Mouse (Mus musculus) embryo, embryonic 9.5 days (tissue): ENCODE results near the gene Eif2ak3.

Experiments
- DNase-seq: peaks from one replicate; pipeline ENCODE4 v3.0.0-alpha.2; 2017; ENCODE audit errors: extremely low spot score

The Eif2ak3 gene

DNA sequence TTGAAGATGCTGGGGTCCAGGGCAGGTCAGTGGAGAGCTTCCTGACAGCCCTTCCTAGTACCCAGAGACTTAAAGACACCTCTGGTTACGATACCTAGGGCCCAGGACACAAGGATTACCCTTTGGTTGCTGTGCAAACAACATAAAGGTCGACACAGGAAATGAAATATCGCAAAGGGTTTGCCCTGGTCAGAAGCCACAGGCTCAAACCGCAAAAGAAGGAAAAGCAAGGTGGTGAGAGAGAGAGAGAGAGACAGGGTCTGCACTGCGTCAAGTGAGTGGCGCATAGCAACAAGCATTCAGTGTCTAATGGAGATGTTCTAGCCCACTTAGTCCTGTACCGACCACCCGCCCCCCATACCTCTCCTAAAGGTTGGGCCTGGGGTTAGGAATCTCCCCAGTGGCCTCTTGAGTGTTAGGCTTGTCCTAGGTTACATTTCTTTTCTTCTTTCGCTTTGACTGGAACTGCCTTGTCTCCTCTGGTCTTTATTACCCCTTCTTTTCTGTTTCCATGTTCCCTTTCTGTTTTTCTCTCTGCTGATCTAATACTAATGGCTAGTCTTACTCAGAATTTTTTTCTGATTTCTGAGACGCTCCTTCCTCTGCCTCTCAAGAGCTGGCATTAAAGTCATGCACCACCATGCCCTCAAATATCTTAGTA lies 13.0 kb upstream of the Eif2ak3 start:
- no peak for DNase-seq

DNA sequence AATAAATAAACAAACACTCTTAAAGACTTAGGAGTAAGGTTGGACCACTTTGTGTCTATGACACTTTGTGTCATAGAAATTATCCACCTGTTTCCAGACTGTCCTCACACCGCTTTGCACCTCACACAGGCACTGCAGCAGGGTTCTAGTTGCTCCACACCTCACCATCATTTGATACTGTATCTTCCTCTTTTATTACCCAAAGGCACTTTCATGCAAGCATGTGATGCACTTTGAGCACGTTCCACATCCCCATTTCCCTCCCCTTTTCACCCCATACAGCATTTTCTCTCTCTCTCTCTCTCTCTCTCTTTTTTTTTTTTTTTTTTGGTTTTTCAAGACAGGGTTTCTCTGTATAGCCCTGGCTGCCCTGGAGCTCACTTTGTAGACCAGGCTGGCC lies 7.0 kb upstream of the Eif2ak3 start:
- DNase-seq: no peak

DNA sequence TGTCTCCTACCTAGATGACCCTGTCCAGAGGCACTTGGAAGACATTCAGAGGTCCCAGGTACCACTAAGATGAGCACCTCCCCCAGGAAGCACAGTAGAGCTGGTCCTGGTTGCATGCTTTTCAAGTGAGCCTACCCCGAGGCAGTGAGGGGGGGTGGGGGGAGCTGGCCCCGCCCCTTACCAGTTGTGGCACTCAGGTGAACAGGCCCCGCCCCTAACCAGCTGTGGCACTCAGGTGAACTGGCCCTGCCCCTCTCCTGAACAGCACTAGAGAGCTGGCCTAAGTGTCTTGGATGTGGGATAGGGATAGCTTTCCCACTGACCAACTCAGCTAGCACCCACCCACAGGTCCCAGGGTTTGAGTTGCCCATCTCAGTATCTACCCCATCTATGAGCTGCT lies 5.8 kb upstream of the Eif2ak3 start:
- no peak for DNase-seq

DNA sequence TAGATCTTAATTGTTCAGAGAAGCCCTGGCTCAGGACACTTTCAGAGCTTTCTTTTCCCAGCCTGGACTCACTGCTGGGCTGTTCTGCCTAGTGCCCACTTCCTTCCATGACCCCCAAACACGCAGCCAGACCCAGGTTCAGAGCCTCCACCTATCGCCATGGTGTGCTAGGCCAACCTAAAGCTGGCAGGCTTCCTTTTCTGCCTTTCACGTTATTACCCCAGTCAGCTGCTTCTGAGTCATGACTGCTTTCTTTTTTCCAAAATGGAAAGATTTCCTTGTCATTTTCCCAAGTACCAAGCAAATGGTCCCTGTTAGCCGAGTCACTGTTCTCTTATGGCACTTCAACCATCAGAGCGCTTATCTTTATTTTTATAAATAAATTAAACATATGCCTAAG lies 4.0 kb upstream of the Eif2ak3 start:
- DNase-seq: no peak

DNA sequence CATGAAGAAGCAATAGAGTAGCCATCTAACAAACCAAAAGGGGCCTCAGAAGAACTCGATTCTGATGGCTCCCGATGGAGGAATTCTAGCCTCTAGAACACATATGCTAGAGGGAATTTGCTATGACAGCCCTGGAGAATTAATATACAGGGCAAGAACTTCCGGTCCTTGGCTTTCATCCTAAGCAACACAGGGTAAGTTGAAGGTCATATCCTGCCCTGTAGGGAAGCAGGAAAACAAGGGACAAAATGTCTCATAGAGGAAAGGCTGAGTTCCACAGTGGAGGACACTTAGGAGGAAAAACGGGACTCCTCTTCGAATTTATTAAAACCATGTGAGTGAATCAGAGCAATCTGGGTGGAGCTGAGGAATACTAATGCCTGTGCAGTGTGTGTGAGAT lies 1.3 kb upstream of the Eif2ak3 start:
- DNase-seq: peak; percentile 1

DNA sequence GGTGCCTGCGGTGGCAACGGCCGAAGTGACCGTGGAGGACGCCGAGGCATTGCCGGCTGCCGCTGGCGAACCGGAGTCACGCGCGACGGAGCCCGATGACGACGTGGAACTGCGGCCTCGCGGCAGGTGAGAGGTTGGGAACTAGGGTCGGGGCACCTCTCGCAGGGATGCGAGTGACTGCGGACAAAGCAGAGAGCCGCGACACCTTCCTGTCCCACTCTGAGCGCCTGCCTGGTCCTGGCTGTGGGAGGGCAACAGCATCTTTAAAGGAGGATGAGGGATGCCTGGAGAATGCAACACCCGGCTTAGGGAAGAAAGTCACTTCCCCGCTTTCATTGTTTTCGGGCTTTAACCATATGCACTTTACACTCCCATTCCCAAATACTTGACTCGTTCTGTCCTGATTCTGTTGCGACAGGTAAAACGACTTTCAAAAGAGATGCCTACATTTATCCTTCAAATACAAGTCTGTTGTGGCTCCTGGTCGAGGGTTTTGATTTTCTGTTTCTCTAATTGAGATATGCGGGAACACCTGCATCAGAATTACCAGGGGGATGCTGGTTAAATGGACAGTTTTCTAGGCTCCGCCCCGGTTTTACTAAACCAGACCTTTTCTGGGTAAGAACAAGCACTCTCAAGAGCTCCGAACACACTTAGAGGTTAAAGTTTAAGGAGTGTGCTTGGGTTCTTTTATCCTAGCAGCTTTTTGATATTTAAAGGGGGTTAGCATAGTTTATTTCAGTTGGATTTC lies 756 bp downstream of the Eif2ak3 start:
- no peak for DNase-seq

DNA sequence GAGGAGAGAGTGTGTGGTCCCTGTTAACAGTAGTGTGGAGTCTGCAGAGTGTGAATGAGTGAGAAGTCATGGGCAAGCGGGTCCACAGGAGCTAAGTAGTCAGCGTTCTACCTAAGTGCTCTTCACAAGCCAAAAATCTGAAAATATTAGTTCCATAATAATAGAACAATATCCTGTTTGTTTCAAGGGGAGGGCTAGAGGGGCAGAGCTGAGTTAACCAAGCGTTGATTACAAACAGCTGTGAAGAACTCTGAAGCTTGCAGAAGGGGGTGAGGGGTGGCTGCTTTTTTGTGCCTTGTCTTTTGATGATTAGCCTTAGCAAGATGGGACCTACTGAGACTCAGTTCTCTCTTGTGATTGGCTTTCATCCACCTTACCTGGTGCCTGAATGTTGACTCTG lies 3.1 kb downstream of the Eif2ak3 start:
- peak; percentile 5 for DNase-seq

DNA sequence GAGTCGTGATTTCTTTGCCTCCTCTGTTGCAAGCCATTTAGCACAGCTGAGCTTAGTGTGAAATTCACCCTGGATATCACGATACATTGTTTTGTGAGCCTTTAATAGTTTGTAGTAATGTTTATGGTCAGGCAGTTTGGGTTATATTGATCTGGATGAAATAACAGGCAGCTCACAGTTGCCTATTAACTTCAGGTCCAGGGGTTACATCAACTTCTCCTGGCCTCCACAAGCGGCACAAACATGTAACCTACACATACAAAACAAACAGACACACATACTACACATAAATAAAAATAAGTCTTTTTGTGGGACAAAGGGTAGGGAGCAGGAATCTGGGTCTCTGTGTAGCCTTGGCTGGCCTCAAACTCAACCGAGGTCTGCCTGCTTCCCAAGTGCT lies 9.1 kb downstream of the Eif2ak3 start:
- no peak for DNase-seq

DNA sequence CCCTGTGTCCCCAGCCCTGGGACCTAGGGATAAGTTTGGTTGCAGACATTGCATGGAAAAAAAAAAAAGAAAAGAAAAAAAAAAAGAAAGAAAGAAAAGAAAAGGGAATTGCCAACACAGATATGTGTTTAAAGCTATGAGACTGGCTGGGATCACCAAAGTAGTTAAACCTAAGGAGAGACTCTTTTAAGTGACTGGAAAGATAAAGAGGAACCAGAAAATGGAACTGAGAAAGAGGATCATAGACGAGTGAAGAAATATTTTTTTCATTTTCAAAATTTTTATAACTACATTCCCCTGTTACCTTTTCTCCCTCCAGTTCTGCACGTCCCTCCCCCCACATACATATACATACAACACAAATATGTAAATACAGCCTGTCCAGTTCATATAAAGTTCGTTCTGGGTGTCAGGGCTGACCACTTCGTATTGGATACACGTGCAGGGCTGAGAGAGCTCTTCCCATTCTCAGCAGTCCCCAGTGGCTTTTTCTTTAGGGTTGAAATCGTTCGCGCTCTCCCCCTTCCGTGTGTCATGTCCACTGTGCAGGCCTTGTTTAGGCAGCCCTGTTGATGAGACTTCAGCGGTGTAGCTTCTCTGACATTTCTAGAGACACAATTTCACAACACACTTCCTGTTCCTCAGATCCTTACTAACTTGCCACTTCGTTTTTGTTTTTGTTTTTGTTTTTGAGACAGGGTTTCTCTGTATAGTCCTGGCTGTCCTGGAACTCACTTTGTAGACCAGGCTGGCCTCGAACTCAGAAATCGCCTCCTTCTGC lies 11.4 kb downstream of the Eif2ak3 start:
- DNase-seq: no peak

DNA sequence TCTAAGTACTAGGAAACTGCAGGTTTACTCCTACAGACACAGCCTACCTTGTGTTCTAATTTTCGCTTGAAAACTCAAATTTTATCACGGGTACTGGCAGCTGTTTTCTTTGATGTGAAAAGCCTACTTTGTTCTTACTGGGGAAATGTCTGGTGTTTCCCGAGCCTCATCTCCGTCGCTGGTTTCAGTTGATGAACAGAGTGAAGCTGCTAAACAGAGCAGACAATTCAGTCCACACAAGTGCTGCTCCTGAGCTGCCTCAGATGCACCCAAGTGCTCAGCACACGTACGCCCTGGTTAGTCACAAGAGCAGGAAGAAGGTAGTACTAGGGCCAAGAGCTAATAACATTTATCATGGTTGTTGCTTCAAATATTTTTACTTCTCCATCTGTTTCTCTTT lies 18.4 kb downstream of the Eif2ak3 start:
- no peak for DNase-seq

DNA sequence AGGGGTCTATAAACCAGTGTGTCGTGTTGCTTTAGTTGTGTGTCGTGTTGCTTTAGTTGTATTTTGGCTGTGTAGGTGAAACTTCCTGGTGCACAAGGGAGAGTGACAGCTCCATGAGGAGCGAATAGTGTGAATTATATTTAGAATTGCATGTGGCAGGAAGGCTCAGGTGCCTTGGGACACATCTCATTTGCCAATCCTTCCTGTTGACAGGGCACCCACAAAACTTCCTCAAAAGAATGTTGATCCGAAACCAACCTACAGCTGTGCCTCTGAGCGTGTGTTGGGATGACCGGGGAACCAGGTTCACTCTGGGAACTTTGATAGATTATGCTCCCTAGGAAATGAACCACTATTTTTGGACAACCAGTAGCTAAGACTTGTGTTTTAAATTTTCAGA lies 20.0 kb downstream of the Eif2ak3 start:
- no peak for DNase-seq

DNA sequence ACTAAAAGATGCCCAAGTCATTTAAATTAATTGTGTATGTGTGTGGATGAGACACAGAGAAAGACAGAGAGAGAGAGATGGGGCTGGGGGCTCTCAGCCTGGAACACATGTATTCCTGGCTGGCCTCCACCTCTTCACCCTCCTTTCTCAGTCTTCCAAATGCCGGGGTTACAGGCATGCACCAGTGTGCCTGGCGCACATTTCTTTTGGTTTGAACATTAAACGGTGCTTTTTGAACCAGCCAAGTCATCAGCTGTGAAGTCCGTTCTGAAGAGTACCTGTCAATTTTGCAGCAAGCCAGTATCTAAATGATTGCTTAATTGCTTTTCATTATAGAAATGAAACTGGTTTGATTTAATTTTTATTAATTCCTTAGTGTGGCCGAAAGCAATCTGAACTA lies 22.4 kb downstream of the Eif2ak3 start:
- DNase-seq: no peak

DNA sequence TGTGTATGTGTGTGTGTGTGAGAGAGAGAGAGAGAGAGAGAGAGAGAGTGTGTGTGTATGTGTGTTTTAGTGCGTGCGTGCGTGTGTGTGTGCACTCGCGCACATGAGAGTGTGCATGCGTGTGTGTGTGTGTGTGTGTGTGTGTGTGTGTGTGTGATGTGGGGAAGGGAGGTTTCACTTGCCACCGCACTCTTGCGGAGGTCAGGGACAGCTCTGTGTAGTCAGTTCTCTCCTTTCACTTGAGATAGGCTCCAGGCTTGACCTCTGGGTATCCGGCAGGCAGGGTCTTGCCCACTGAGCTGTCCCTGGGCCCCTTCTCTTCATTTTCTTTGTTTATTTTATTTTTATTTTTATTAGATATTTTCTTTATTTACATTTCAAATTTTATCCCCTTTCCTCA lies 23.0 kb downstream of the Eif2ak3 start:
- no peak for DNase-seq

DNA sequence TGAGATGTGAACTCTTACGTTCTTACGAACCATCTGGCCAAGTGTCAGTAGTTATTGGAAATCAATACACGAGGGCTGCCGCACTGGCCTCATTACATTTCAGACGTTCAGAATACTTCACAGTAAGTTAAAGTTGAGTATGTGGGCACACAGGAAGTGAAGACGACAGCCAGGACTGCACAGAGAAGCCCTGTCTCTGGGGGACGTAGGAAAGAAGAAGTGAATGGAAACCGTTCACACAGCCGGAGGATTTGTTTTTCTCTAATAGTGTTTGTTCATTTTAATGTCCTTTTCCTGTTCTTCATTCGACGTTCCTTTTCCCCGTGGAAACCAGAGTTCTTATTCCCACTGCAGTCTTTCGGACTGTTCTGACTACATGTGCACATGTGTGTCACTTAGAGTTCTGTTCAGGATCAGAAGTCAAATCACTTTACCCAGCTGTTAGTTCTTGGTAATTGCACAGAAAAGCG lies 27.2 kb downstream of the Eif2ak3 start:
- DNase-seq: no peak

DNA sequence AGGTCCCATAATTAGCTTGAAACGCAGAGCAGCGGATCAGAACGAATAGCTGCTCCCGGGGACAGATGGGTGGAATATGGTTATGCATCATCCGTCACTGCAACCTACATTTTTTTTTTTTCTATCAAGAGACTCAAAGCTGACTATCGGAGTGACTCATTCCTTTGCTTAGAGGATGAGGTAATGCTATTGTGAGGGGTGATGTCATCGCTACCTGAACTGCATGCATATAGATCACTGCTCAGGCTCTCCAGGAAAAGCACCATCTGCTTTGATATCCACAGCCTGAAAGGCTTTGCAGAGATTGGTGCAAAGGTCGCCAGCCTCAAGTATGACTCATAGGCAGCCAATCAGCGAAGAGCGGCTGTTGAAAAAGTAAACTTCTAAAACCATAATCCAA lies 27.8 kb downstream of the Eif2ak3 start:
- no peak for DNase-seq

DNA sequence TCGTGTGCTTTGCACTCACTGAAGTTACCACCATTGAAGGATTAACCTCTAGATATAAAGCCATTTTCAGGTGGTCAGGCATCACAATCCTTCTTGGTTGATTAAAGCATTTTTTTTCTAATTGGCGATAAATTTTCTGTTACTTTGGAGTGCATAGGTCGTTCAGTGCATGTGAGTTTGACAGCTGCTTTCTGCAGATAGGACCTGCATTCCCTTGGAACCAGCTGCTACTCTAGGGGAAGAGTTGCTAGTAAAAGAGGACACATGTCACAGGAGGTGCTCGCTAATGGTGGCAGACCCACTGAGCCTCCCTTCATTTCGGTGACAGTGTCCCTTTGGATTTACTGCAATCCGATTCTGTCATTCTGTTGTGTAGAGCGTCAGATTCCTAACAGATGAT lies 28.3 kb downstream of the Eif2ak3 start:
- no peak for DNase-seq

DNA sequence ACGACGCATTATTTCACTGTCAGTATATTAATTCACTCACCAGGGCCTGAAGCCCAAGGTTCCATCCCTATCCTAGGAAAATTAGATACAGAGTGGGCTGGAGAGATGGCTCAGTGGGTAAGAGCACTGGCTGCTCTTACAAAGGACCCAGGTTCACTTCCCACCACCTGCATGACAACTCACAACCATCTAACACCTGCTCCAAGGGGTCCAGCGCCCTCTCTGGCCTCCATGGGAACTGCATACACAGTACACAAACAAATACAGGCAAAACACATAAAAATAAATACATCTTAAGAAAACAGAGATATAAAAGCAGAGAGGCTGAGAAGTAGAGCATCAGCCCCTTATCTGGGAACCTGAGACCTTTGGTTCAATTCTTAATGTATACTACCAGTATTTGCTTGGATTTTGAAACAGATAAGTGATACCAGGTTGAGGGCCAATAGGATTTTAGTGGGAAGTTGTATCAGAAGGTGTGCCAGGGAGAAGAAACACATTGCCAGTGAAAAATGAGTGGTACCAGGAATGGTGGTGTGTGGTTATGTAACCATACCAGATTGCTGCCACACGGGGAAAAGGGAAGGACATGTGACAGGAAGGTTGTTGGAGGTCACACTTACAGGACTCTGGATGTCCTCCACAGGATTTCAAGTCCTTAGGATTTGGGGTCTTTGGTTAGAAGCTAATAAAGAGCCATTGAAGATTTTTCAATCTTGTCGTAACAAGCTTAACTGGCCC lies 29.9 kb downstream of the Eif2ak3 start:
- no peak for DNase-seq

DNA sequence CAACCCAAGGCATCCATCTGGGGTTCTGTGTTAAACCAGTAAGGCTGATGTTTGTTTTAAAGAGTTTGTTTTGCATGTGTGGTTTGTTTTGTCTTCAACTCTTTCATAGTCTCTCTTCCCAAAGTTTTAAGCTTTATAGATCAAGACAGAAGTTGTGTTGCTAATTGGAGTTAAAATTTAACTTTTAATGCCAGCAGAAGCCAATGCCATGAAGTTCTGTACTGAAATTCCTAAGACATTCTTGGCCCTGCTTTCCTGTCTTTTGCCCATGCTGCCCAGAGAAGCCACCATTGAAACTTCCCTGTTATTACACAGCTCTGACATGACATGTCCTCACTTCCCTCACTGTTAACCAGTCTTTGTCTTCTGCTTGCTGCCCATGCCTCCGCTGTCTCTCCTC lies 30.7 kb downstream of the Eif2ak3 start:
- DNase-seq: no peak

DNA sequence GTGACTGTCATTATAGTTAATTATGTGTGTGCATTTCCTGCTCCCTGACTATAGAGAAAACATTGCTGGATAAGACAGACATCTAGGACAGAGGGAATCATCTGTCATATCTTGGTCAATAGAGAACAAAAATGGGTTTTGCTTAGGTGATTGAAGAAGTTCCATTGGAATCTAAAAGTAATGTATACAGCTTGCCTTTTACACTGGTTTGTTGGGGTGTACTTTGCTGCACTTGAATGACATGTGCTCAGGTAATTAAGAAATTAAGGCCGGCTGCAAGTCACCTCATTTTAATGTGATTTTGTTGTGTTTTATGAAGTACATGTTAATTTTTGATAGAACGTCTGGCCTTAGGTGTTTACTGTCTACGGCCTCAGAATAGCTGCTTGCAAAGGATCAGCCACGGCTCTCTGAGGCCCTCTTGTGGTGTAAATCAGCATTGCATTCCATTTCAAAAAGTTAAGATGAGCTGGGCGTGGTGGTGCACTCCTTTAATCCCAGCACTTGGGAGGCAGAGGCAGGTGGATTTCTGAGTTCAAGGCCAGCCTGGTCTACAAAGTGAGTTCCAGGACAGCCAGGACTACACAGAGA lies 36.5 kb downstream of the Eif2ak3 start:
- peak; percentile 76 for DNase-seq

DNA sequence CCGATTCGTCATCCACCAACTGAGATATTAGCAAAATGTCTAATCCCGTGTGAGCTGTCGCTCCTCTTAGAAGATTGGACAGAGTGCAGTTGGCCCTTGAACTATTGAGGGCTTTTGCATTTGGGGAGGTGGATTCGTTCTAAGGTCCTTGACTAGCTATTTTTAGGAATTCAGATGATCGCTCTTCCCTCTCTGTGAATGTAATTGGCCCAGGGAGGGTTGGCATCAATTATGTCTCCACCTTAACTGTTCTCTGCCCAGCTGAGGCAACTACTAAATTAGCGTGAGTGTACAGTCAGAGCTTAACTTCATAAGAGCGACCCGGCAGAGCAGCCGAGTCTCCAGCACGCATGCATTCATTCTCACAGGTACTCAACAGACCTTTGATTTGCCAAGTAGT lies 43.7 kb downstream of the Eif2ak3 start:
- DNase-seq: no peak

DNA sequence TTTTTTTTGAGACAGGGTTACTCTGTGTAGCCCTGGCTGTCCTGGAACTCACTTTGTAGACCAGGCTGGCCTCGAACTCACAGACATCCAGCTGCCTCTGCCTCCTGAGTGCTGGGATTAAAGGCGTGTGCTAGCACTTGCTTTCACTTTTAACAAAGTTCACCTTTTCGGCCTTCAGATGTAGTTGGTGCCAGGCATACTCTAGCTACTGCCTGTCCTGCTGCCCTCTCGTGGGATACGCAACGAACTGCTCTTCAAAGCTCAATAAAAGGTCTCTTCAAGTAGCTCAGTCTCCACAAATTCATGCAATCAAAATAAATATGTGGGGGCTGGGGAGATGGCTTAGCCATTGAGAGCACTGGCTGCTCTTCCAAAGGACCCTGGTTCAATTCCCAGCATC lies 53.9 kb downstream of the Eif2ak3 start:
- DNase-seq: no peak

DNA sequence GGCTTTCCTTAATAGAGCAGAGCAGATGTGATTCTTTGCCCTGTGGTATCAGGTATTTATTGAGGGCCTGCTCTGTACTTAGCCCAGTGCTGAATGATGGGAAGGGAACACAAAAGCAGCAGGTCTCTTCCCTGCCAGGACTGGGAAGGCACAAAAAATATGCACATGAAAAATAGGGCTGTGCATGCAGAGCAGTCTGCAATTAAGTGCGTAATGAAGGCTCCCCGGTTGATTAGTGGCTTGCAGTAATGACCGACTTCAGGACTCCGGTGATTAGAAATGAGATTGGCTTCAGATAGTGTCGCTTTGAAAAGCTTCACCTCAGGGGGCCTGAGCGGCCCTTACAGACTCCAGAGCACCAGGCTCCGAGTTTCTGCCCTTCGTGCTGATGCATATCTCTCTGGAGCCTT lies 55.3 kb downstream of the Eif2ak3 start:
- no peak for DNase-seq
